In genomic region chr1:160210566-160210965, GRCm38 (mm10) we compare ENCODE assay signal across 8 mouse cellular contexts. TPM values are rescaled to one million over a fixed set of nuclear protein-coding genes. Genes with fewer than 3 reads are reported as not detected.
A peak's percentile ranks its signal among the peaks of the same experiment; 100 is the strongest.
DNase-seq lines count a peak whose midpoint lies in the region; ATAC-seq lines count a peak whose summit lies in the region.

No protein-coding gene starts in this region.

- no peak overlapping the region; the same call in 1 of the 2 replicates for H3K9ac ChIP-seq in midbrain, embryonic 11.5 days (ENCODE audit: low read length)

- no peak overlapping the region for H3K27ac ChIP-seq in hindbrain, embryonic 10.5 days
- H3K27ac ChIP-seq in midbrain, embryonic 11.5 days (ENCODE audit: low read depth, low read length), result no peak overlapping the region

- 69% methylated on average over 3 of the region's 3 CpGs for WGBS in hindbrain, embryonic 10.5 days
- 67% methylated on average over 3 of the region's 3 CpGs for WGBS in midbrain, embryonic 11.5 days

- H3K36me3 ChIP-seq in hindbrain, embryonic 10.5 days, result peaks cover 29% of the 10 kb centered on the region
- peaks cover 8% of the 10 kb centered on the region for H3K36me3 ChIP-seq in midbrain, embryonic 11.5 days (ENCODE audit: control insufficient read depth, insufficient read depth, low read length)

- no peaks in the 10 kb centered on the region for H3K27me3 ChIP-seq in hindbrain, embryonic 10.5 days (ENCODE audit: insufficient read depth, poor library complexity, severe bottlenecking)
- H3K27me3 ChIP-seq in midbrain, embryonic 11.5 days (ENCODE audit: control insufficient read depth, insufficient read depth, low read length), result no peaks in the 10 kb centered on the region

- peaks cover 28% of the 10 kb centered on the region for H3K4me1 ChIP-seq in hindbrain, embryonic 10.5 days (replicated peaks)
- H3K4me1 ChIP-seq in midbrain, embryonic 11.5 days (ENCODE audit: control insufficient read depth, insufficient read depth, low read length), result peaks cover 17% of the 10 kb centered on the region

- peak; percentile 21 for DNase-seq in kidney, adult 9 months
- no peak for DNase-seq in kidney, postnatal 4 days
- DNase-seq in NIH3T3 (ENCODE audit: low read depth), result peak; percentile 73
- no peak for DNase-seq in hindbrain, embryonic 10.5 days (ENCODE audit: low spot score)
- DNase-seq in midbrain, embryonic 11.5 days (ENCODE audit: low spot score, missing footprints), result no peak
- DNase-seq in right cerebral cortex, postnatal 14 days, result no peak
- no peak for DNase-seq in natural killer cell, adult 2 months (ENCODE audit: low spot score in 2 of 2)

- peak overlapping the region; percentile 66 for H3K4me2 ChIP-seq in midbrain, embryonic 11.5 days

- H3K9me3 ChIP-seq in hindbrain, embryonic 10.5 days, result no peaks in the 10 kb centered on the region
- H3K9me3 ChIP-seq in midbrain, embryonic 11.5 days (ENCODE audit: control insufficient read depth, low read length), result no peaks in the 10 kb centered on the region

- ATAC-seq in midbrain, embryonic 11.5 days (ENCODE audit: low FRiP score), result no peak
- ATAC-seq in frontal cortex, adult (ENCODE audit: low TSS enrichment), result no peak

- peak overlapping the region; percentile 88 for H3K4me3 ChIP-seq in hindbrain, embryonic 10.5 days
- peak overlapping the region; percentile 77; the same call in 1 of the 2 replicates for H3K4me3 ChIP-seq in midbrain, embryonic 11.5 days (ENCODE audit: low read depth, low read length)

RNA-seq across cellular contexts. Expression of gene Cacybp, which starts 2.1 kb away (rescaled TPM):
- 237 and 328 TPM in 2 replicates for polyA plus RNA-seq in hindbrain, embryonic 10.5 days (2016; fragmentation: Nextera tagmentation; extraction: Ambion mirVana)
- 342 and 356 TPM in 2 replicates for polyA plus RNA-seq in midbrain, embryonic 11.5 days (2014; fragmentation: Nextera tagmentation; extraction: Ambion mirVana)

RNA-seq across cellular contexts. Expression of gene Mrps14, which starts 15.6 kb away (rescaled TPM):
- 233 and 240 TPM in 2 replicates for polyA plus RNA-seq in hindbrain, embryonic 10.5 days (2016; fragmentation: Nextera tagmentation; extraction: Ambion mirVana)
- polyA plus RNA-seq in midbrain, embryonic 11.5 days (2014; fragmentation: Nextera tagmentation; extraction: Ambion mirVana), result 254 and 258 TPM in 2 replicates

RNA-seq across cellular contexts. Expression of gene Tnn, which starts 57.2 kb away (rescaled TPM):
- polyA plus RNA-seq in hindbrain, embryonic 10.5 days (2016; fragmentation: Nextera tagmentation; extraction: Ambion mirVana), result 0.07 TPM in 1 of 2 replicates, not detected in the other
- polyA plus RNA-seq in midbrain, embryonic 11.5 days (2014; fragmentation: Nextera tagmentation; extraction: Ambion mirVana), result not detected in 2 replicates

Comparison
In these comparisons a context has a peak if more than half of its experiments do, and no peak if none do; other contexts are left out.
1. DNase-seq: peak in kidney, adult 9 months (single experiment) and NIH3T3 (single experiment); none in kidney, postnatal 4 days (0 of 2), hindbrain, embryonic 10.5 days (single experiment), midbrain, embryonic 11.5 days (single experiment), right cerebral cortex, postnatal 14 days (single experiment) and natural killer cell, adult 2 months (0 of 2).